Mouse (Mus musculus): ENCODE results near the gene Prss43. TPM values are rescaled to one million over a fixed set of nuclear protein-coding genes. Genes with fewer than 3 reads are reported as not detected.

The Prss43 gene
- total RNA-seq, 2 experiments from 2014 or later: not detected

Other genes with a start within 250 kb of the Prss43 start
- gene Nradd, start 202.2 kb upstream of the Prss43 start, total RNA-seq (2021): 10 to 100 TPM; 11.0 to 14.0 TPM
- gene Nbeal2, start 172.5 kb upstream of the Prss43 start, total RNA-seq (2021): 1 to 10 TPM; 8.5 to 9.8 TPM
- gene Ccdc12, start 170.2 kb upstream of the Prss43 start, total RNA-seq (2021): 10 to 100 TPM; 49.6 to 52.2 TPM
- 1 to 10 TPM in 1 of 2 experiments, under 1 TPM in 1; 0.93 to 4.1 TPM for gene Myl3, start 84.8 kb upstream of the Prss43 start, total RNA-seq (2021)
- gene Pth1r, start 79.5 kb upstream of the Prss43 start, total RNA-seq (2021): 10 to 100 TPM; 11.3 to 34.2 TPM
- not detected for gene Prss42, start 28.5 kb upstream of the Prss43 start, total RNA-seq (2021)
- not detected for gene Prss44, start 12.7 kb upstream of the Prss43 start, total RNA-seq (2021)
- not detected for gene Prss45, start 7.9 kb downstream of the Prss43 start, total RNA-seq (2021)
- gene Prss46, start 17.8 kb downstream of the Prss43 start, total RNA-seq (2021): not detected
- not detected for gene Prss50, start 31.3 kb downstream of the Prss43 start, total RNA-seq (2021)
- 10 to 100 TPM; 16.5 to 32.6 TPM for gene Als2cl, start 53.2 kb downstream of the Prss43 start, total RNA-seq (2021)
- 1 to 10 TPM; 2.1 to 4.7 TPM for gene Tmie, start 53.4 kb downstream of the Prss43 start, total RNA-seq (2021)
- not detected for gene Fam240a, start 90.2 kb downstream of the Prss43 start, total RNA-seq (2021)
- not detected for gene Tdgf1, start 119.5 kb downstream of the Prss43 start, total RNA-seq (2021)
- 10 to 100 TPM in 1 of 2 experiments, 1 to 10 TPM in 1; 4.0 to 10.4 TPM for gene Lrrc2, start 124.9 kb downstream of the Prss43 start, total RNA-seq (2021)
- gene Rtp3, start 163.9 kb downstream of the Prss43 start, total RNA-seq (2021): 1 to 10 TPM; 3.8 to 5.4 TPM
- 1 to 10 TPM; 1.2 to 1.7 TPM for gene Ltf, start 192.6 kb downstream of the Prss43 start, total RNA-seq (2021)
- gene Ccrl2, start 230.8 kb downstream of the Prss43 start, total RNA-seq (2021): 10 to 100 TPM in 1 of 2 experiments, 1 to 10 TPM in 1; 9.3 to 10.2 TPM